Mouse (Mus musculus): ENCODE measurements around the gene Them5. TPM values are rescaled to one million over a fixed set of nuclear protein-coding genes. Genes with fewer than 3 reads are reported as not detected.

Them5 gene
- polyA plus RNA-seq, 3 experiments from 2014 or later, result not detected

GRCm38 (mm10) chr3:94372641-94373040 is 30.7 kb downstream of the Them5 start, which contains the start of gene Rorc:
Gene Rorc (plus strand): TSS chr3:94372794.
- ATAC-seq, result no peak

- no peak for ATAC-seq
Measured at GRCm38 (mm10) chr3:94373090-94373489, 31.2 kb downstream of the Them5 start.

DNA sequence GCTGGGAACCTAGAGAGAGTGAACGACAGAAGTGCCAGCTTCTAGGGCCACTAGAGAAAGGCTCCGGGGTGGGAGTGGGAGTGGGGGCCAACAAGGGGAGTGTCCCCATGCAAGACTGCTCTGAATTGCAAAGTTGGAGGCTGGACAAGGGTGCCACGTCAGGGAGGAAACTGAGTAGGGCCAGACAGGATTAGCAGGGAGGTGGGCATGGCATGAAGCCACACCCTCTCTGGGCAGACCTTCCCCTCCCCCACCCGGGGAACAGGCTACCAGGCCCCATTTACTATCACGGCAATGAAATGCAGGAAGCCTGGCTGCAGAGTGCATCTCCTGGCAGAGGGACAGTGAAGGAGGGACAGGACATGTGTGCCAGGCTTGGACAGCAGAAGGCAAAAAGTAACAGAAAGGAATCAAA is 31.7 kb downstream of the Them5 start:
- no peak for ATAC-seq

GRCm38 (mm10) chr3:94374636-94375035 is 32.7 kb downstream of the Them5 start:
- no peak for ATAC-seq

- ATAC-seq, result no peak
Measured at GRCm38 (mm10) chr3:94375146-94375545, 33.2 kb downstream of the Them5 start.

DNA sequence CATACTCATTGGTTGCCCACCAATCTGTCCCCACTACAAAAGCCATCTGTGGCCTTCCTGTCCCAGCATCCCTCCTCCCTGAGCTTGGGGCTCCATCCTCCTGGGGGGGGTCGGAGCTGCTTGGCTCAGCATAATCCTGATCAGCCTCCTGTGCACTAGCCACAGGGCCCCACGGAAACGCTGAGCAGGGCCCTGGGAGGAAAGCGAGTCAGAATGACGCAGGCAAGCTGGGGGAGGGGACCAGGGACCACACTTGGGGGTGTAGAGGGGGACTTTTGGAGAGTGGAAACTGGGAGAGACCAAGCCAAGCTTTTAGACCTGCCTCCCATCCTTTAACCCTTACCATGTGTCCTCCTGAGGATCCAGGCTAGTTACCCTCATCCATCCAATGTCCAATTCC is 34.0 kb downstream of the Them5 start:
- no peak for ATAC-seq

GRCm38 (mm10) chr3:94377028-94377923 is 35.4 kb downstream of the Them5 start:
- ATAC-seq, result peak; percentile 30

DNA sequence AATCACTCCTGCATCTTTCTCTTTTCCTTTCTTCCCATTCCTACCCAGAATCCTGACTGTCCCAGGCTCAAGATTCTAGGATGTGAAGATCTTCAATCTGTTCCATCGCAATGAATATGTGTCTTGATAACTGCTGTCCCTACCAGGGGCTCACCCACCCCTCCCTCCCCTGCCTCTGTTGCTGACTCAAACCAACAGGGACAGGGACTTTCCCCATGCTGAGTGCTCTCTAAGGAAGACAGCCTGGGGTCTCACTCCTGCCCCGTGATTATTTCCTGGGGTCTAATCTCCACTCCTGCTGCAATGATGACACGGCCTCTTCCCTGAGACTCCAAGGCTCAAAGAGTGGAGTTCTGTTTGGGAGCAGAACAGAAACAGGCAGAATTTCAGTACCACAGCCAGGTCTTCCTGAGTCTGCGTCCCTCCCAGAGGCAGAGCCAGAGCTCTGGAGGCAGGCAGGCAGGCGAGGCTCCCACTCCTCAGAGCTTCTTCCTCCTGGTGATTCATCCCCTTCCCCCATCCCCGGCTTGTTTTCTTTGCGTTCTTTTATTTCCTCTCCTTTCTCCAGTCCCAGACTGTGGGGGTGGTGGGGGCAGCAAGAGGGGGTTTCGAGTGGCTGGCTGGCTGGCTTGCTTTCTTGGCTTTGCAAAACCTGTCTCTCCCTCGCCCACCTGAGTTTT is 38.1 kb downstream of the Them5 start:
- peak; percentile 58 for ATAC-seq

DNA sequence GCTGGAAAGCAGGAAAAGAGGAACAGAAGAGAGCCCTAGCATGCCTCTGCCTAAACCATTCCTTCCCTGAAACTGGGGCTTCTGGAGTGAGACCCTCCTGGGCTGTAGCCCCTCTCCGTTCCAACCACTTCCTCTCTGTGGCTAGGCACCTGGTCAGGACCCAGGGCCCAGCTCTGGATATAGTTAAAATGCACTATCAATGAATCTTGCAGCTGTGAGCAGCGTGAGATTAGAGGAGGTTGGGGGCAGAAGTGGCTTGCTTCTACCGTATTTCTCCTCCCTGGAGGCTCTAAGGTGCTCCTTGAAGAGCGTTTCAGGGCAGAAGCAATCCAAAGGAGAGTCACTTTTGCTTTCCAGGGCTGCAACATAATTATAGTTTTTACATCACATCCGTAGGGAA is 40.4 kb downstream of the Them5 start:
- ATAC-seq, result no peak

- no peak for ATAC-seq
Measured at GRCm38 (mm10) chr3:94383476-94383875, 41.6 kb downstream of the Them5 start.

GRCm38 (mm10) chr3:94386671-94387070 is 44.8 kb downstream of the Them5 start:
- ATAC-seq, result no peak

DNA sequence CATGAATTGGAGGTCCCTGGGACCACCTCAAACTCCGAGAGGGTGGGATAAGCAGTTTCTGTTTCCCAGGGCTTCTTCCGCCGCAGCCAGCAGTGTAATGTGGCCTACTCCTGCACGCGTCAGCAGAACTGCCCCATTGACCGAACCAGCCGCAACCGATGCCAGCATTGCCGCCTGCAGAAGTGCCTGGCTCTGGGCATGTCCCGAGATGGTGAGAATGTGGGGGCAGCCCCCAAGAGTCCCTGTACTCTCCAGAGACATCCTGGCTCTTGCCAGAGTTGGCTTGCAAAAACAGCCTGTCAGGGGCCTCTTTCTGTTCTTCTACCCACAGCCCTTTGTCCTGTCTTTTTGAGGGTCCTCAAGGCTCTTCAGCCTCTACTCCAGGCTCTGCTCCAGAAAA is 45.5 kb downstream of the Them5 start:
- no peak for ATAC-seq

DNA sequence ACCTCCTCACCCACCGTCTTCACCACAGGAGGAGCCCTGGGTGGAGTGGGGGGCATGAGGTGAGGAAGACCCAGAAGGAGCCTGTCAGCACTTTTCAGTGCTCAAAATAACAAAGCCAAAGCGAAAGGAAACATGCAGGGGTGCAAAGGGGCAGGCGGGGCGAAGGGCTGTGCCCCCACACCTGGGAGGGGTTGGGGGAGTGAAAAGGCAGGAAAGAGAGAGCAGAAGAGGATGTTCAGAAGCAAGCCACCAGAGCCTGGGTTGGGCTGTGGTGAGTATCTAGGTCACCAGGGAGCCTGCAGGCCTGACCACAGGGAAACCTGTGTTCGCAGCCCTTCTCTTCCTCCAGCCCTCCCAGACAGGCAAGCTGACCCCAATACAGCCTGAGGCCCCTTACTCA is 46.1 kb downstream of the Them5 start:
- peak; percentile 86 for ATAC-seq

DNA sequence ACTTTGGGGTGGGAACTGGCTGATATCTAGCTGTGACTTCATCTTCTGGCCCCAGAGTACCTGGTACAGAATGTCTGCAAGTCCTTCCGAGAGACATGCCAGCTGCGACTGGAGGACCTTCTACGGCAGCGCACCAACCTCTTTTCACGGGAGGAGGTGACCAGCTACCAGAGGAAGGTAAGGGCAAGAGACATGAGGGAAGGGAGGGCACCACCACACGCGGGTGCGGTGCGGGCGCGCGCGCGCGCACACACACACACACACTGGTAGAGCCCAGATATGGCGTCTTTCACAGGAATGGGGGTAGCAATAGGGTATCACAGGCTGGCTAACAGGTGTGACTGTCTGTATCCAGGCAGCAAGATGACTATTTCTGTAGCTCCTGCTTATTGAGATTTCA is 47.5 kb downstream of the Them5 start:
- no peak for ATAC-seq

GRCm38 (mm10) chr3:94391001-94391400 is 49.1 kb downstream of the Them5 start:
- ATAC-seq, result no peak

- ATAC-seq, result no peak
Measured at GRCm38 (mm10) chr3:94392128-94392527, 50.2 kb downstream of the Them5 start.

GRCm38 (mm10) chr3:94393049-94393448 is 51.1 kb downstream of the Them5 start:
- ATAC-seq, result no peak

DNA sequence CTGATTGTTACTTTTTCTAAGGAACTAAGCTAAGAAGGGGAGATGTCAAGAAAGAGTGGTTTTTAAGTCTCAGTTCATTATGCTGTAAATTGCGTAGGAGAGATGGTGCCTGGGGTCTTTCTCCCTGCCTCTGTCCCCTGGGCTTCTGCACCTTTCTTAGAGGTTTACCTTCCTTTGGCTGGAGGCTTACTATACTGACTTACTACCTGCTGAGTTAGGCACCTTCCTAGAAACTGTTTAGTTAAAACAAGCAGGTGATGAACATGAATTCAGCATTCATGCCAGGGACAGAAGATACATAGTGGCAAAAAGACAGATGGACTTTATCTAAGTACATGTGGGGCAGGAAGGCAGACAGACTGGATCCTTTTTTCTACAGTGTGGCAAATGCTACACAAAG is 54.4 kb downstream of the Them5 start:
- ATAC-seq, result no peak

DNA sequence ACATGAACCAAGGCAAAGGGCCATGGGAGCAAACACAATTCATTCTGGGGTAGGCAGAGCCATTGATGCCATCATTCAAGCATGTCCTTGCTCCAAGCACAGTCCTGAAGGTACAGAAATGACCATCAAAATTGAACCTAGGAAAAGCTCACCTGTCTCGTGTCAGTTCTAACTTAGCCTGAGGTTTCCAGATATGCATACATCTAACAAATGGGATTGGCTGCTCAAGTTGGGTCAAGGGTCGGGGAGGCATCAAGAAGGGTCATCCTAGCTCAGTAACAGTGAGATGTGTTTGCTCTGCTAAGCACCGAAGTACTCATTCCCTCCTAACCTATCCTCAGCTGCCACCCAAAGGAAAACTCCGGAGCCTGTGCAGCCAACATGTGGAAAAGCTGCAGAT is 55.0 kb downstream of the Them5 start:
- no peak for ATAC-seq

Other genes starting within 250 kb of the Them5 start
- not detected for gene Gm10696, start 163.9 kb upstream of the Them5 start, polyA plus RNA-seq (2017; shearing (Covaris generic))
- not detected for gene Gm5286, start 145.4 kb upstream of the Them5 start, polyA plus RNA-seq (2017; shearing (Covaris generic))
- not detected for gene Gm4778, start 78.1 kb upstream of the Them5 start, polyA plus RNA-seq (2017; shearing (Covaris generic))
- gene Them4, start 32.0 kb upstream of the Them5 start, polyA plus RNA-seq (2017; shearing (Covaris generic)), result 10 to 100 TPM in 1 of 3 experiments, 1 to 10 TPM in 2; 7.0 to 10.7 (median 9.0) TPM
- not detected for gene C2cd4d, start 20.3 kb downstream of the Them5 start, polyA plus RNA-seq (2017; shearing (Covaris generic))
- 10 to 100 TPM in 2 of 3 experiments, 1 to 10 TPM in 1; 5.4 to 13.2 (median 13.1) TPM for gene Rorc, start 30.7 kb downstream of the Them5 start, polyA plus RNA-seq (2017; shearing (Covaris generic))
- 1 to 10 TPM in 2 of 3 experiments, under 1 TPM in 1; 0.45 to 2.3 (median 1.5) TPM for gene Lingo4, start 56.4 kb downstream of the Them5 start, polyA plus RNA-seq (2017; shearing (Covaris generic))
- 10 to 100 TPM in 1 of 3 experiments, 1 to 10 TPM in 2; 4.8 to 11.2 (median 7.8) TPM for gene Tdrkh, start 71.2 kb downstream of the Them5 start, polyA plus RNA-seq (2017; shearing (Covaris generic))
- gene Mrpl9, start 101.2 kb downstream of the Them5 start, polyA plus RNA-seq (2017; shearing (Covaris generic)), result 10 to 100 TPM; 45.9 to 67.0 (median 66.8) TPM
- gene Oaz3, start 101.8 kb downstream of the Them5 start, polyA plus RNA-seq (2017; shearing (Covaris generic)), result 1 to 10 TPM in 2 of 3 experiments, under 1 TPM in 1; 0.75 to 1.2 (median 1.0) TPM
- 1 to 10 TPM in 1 of 3 experiments, under 1 TPM in 2; 0.73 to 1.5 (median 0.87) TPM for gene Celf3, start 136.2 kb downstream of the Them5 start, polyA plus RNA-seq (2017; shearing (Covaris generic))
- gene Riiad1, start 138.2 kb downstream of the Them5 start, polyA plus RNA-seq (2017; shearing (Covaris generic)), result not detected
- 10 to 100 TPM; 12.2 to 17.5 (median 16.6) TPM for gene Snx27, start 240.6 kb downstream of the Them5 start, polyA plus RNA-seq (2017; shearing (Covaris generic))